Mouse (Mus musculus) hindbrain, embryonic 16.5 days (tissue): ENCODE data around the gene Pigb. TPM values are rescaled to one million over a fixed set of nuclear protein-coding genes. Genes with fewer than 3 reads are reported as not detected.
"Not testable (repeated sequence)": the region's sequence is repeated elsewhere in the genome, so short reads cannot be mapped to it uniquely, and the experiment has no call there.

Experiments used
- ATAC-seq: fragments of 200-750 bp; cut with Nextera tagmentation; 2 replicates; pipeline ENCODE4 v1.8.0; 2017; ENCODE audit warnings: moderate TSS enrichment, moderate library complexity
- H3K27ac ChIP-seq: fragments of 300-500 bp; sonication (generic); 2 replicates; pipeline ENCODE4 v1.5.1; 2014; ENCODE audit warnings: low read depth, mild to moderate bottlenecking, control low read depth, low read length, moderate library complexity
- H3K27me3 ChIP-seq: fragments of 300-500 bp; sonication (generic); replicated peaks from 2 replicates; pipeline ENCODE4 v1.6.1; 2014; ENCODE audit warnings: low read length; ENCODE audit not compliant: control insufficient read depth, insufficient read depth
- H3K36me3 ChIP-seq: fragments of 300-500 bp; sonication (generic); 2 replicates; pipeline ENCODE4 v1.6.1; 2014; ENCODE audit warnings: mild to moderate bottlenecking, low read length, moderate library complexity, mixed read lengths; ENCODE audit not compliant: control insufficient read depth, insufficient read depth
- H3K4me1 ChIP-seq: fragments of 300-500 bp; sonication (generic); 2 replicates; pipeline ENCODE4 v1.6.1; 2014; ENCODE audit warnings: low read depth, low read length; ENCODE audit not compliant: control insufficient read depth, insufficient read depth
- H3K4me2 ChIP-seq: fragments of 300-500 bp; sonication (generic); 2 replicates; pipeline ENCODE4 v1.6.1; 2014; ENCODE audit warnings: mild to moderate bottlenecking, low read length, control low read depth, moderate library complexity
- H3K4me3 ChIP-seq: fragments of 300-500 bp; sonication (generic); 2 replicates; pipeline ENCODE4 v1.5.1; 2014; ENCODE audit warnings: mild to moderate bottlenecking, low read length, control low read depth, moderate library complexity
- H3K9ac ChIP-seq: fragments of 300-500 bp; sonication (generic); 2 replicates; pipeline ENCODE4 v1.6.1; 2014; ENCODE audit warnings: low read depth, mild to moderate bottlenecking, control low read depth, low read length, moderate library complexity
- H3K9me3 ChIP-seq: fragments of 300-500 bp; sonication (generic); 2 replicates; pipeline ENCODE4 v1.6.1; 2014; ENCODE audit warnings: mild to moderate bottlenecking, low read length, moderate library complexity; ENCODE audit not compliant: control insufficient read depth
- WGBS: fragments of 180-500 bp; shearing (Covaris S2); extraction: QIAGEN DNeasy Blood & Tissue Kit; methylation state at CpG from one replicate; pipeline ENCODE4 v1.1.7; 2014; 5-methylcytosine and 5-hydroxymethylcytosine counted together
- polyA plus RNA-seq: library from polyadenylated mRNA; unstranded; fragments of >200 nt; fragmentation: Nextera tagmentation; extraction: Ambion mirVana; gene quantifications from 2 replicates; pipeline ENCODE4 v1.2.1, GENCODE M21; 2015

Pigb gene
- polyA plus RNA-seq: 14.6 and 17.3 TPM in 2 replicates

DNA sequence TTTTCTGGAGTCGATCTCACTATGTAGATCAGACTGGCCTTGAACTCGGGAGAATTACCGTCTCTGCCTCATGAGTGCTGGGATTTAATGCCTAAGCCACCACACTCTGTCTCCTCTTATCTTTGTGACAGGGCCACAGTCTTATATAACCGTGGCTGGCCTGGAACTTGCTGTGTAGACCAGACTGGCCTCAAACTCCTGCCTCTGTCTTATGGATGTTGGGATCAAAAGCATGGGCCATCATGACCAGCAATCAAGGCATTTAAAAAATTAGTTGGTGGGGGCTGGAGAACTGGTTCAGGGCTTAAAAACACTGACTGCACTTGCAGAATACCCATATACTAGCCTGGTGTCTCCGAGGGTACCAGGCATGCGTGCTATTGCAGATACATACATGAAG lies at the start of gene Pigb:
TSS of gene Pigb (minus strand) at position 299 of the 400 bp plus-strand sequence.
- 35% methylated on average over 6 of the region's 6 CpGs for WGBS
- Histone ChIP-seq H3K4me3 (peak within 1 kb of the TSS; percentile 73), H3K9ac (peak within 1 kb of the TSS; percentile 82), H3K27me3 (no peaks in the 10 kb centered on the region), H3K9me3 (no peaks in the 10 kb centered on the region), H3K36me3 (no peaks in the 10 kb centered on the region), H3K4me2 (peak within 1 kb of the TSS; percentile 91), H3K27ac (peak within 1 kb of the TSS; percentile 87), H3K4me1 (peaks cover 17% of the 10 kb centered on the region)
- ATAC-seq: no peak

GRCm38 (mm10) chr9:73089222-73089920 lies 49.2 kb upstream of the Pigb start:
- no peak for ATAC-seq
- H3K27ac ChIP-seq: no peak overlapping the region
- no peaks in the 10 kb centered on the region for H3K4me1 ChIP-seq
- H3K4me2 ChIP-seq: no peak overlapping the region
- no peaks in the 10 kb centered on the region for H3K36me3 ChIP-seq
- no peak overlapping the region for H3K9ac ChIP-seq
- no peak overlapping the region for H3K4me3 ChIP-seq
- H3K27me3 ChIP-seq: no peaks in the 10 kb centered on the region; the same call in none of the 2 replicates
- WGBS: 77% methylated on average over 16 of the region's 16 CpGs
- no peaks in the 10 kb centered on the region for H3K9me3 ChIP-seq

GRCm38 (mm10) chr9:73087581-73087980 lies 47.4 kb upstream of the Pigb start:
- Histone ChIP-seq H3K4me2 (no peak overlapping the region), H3K9ac (no peak overlapping the region), H3K27me3 (no peaks in the 10 kb centered on the region; the same call in 1 of the 2 replicates), H3K9me3 (no peaks in the 10 kb centered on the region), H3K36me3 (no peaks in the 10 kb centered on the region), H3K27ac (no peak overlapping the region), H3K4me3 (no peak overlapping the region), H3K4me1 (no peaks in the 10 kb centered on the region)
- 74% methylated on average over 5 of the region's 5 CpGs for WGBS
- no peak for ATAC-seq

- Histone ChIP-seq H3K4me1 (no peaks in the 10 kb centered on the region), H3K9me3 (no peaks in the 10 kb centered on the region), H3K4me2 (no peak overlapping the region), H3K27me3 (no peaks in the 10 kb centered on the region; the same call in 1 of the 2 replicates), H3K36me3 (no peaks in the 10 kb centered on the region), H3K27ac (no peak overlapping the region), H3K4me3 (no peak overlapping the region), H3K9ac (no peak overlapping the region)
- 52% methylated on average over 8 of the region's 8 CpGs for WGBS
- ATAC-seq: no peak
These were observed 46.9 kb upstream of the Pigb start for GRCm38 (mm10) chr9:73087121-73087520.

- ATAC-seq: no peak
- 86% methylated on average over 6 of the region's 6 CpGs for WGBS
- H3K4me2 ChIP-seq: no peak overlapping the region
- no peaks in the 10 kb centered on the region for H3K36me3 ChIP-seq
- no peak overlapping the region for H3K27ac ChIP-seq
- no peaks in the 10 kb centered on the region for H3K9me3 ChIP-seq
- H3K27me3 ChIP-seq: no peaks in the 10 kb centered on the region; the same call in 1 of the 2 replicates
- no peak overlapping the region for H3K4me3 ChIP-seq
- no peaks in the 10 kb centered on the region for H3K4me1 ChIP-seq
- H3K9ac ChIP-seq: no peak overlapping the region
These were observed 45.7 kb upstream of the Pigb start for GRCm38 (mm10) chr9:73085845-73086244.

GRCm38 (mm10) chr9:73083956-73084355 lies 43.8 kb upstream of the Pigb start:
- no peak overlapping the region for H3K4me2 ChIP-seq
- H3K9ac ChIP-seq: no peak overlapping the region
- H3K4me3 ChIP-seq: no peak overlapping the region
- no peak overlapping the region for H3K27ac ChIP-seq
- H3K36me3 ChIP-seq: no peaks in the 10 kb centered on the region
- 76% methylated on average over 6 of the region's 6 CpGs for WGBS
- no peaks in the 10 kb centered on the region for H3K27me3 ChIP-seq
- H3K9me3 ChIP-seq: no peaks in the 10 kb centered on the region
- no peaks in the 10 kb centered on the region for H3K4me1 ChIP-seq
- no peak for ATAC-seq

DNA sequence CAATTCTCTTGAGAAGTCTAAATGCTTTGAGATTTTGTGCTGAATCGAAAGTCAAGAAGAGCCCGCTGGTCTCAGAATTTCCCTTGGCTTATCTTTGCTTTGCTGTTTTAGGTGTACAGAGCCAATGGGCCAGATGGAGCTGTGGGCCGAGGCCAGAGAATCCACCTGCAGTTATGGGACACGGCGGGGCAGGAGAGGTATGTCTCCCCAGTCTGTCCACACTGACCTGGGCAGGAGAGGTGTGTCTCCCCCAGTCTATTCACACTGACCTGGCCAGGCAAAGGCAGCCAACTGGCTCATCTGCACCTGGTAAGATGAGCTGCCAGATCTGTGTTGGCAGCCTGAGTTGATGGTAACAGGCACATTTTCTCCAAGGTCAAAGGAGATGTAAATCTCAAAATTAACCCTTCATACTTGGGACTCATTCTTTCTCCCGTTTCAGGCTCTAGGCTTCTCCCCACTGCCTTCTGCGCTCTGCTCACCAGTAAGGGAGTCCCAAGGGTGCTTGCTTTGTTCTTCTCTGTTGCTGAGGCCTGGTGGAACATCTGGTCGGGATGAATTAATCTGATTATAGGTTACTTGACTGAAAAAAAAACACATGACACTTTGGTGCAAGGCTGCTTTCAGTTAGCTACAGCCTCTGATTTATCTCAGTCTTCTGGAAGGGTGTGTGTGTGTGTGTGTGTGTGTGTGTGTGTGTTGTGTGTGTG lies 42.3 kb upstream of the Pigb start:
- no peak overlapping the region for H3K4me2 ChIP-seq
- H3K9me3 ChIP-seq: no peaks in the 10 kb centered on the region
- H3K27ac ChIP-seq: no peak overlapping the region
- H3K9ac ChIP-seq: no peak overlapping the region
- no peak overlapping the region for H3K4me3 ChIP-seq
- 72% methylated on average over 8 of the region's 8 CpGs for WGBS
- H3K27me3 ChIP-seq: no peaks in the 10 kb centered on the region
- no peaks in the 10 kb centered on the region for H3K36me3 ChIP-seq
- H3K4me1 ChIP-seq: no peaks in the 10 kb centered on the region
- ATAC-seq: no peak

DNA sequence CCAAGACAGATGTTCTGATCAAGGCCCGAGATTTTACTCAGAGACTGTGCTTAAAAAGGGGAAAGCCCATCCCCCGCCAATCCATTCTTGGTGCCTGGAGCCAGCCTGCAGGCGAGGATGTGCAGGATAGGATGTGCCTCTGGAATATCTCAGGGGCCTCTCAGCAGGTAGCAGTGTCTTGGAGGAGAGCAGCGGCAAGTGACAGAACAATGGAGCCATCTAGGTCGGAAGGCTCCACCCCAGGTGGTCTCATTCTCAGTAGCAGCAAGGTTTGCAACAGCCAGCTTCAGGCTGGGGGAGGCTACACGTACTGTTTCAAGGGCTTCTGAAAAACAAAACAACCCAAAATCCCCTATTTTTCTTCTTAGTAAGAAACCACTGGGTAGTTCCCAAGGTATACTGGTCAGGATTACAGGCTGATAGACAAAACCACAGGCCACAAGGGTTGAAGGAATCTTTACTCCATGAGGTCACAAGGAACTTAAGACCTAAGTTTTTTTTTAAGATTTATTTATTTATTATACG lies 39.7 kb upstream of the Pigb start:
- 35% methylated on average over 7 of the region's 7 CpGs for WGBS

GRCm38 (mm10) chr9:73079349-73079748 lies 39.2 kb upstream of the Pigb start:
- H3K9me3 ChIP-seq: not testable (repeated sequence)
- 84% methylated on average over 12 of the region's 12 CpGs for WGBS

More for the DNA sequence above, 39.7 kb upstream of the Pigb start:
- no peak overlapping the region for H3K4me3 ChIP-seq
- H3K27ac ChIP-seq: no peak overlapping the region
- H3K36me3 ChIP-seq: no peaks in the 10 kb centered on the region
- H3K9me3 ChIP-seq: no peaks in the 10 kb centered on the region
- ATAC-seq: no peak
- no peak overlapping the region for H3K9ac ChIP-seq
- H3K4me2 ChIP-seq: no peak overlapping the region
- H3K27me3 ChIP-seq: no peaks in the 10 kb centered on the region
- H3K4me1 ChIP-seq: no peaks in the 10 kb centered on the region

More at GRCm38 (mm10) chr9:73079349-73079748, 39.2 kb upstream of the Pigb start:
- not testable (repeated sequence) for H3K36me3 ChIP-seq, H3K9ac ChIP-seq, H3K4me3 ChIP-seq, H3K27me3 ChIP-seq, H3K4me2 ChIP-seq, H3K27ac ChIP-seq, ATAC-seq, H3K4me1 ChIP-seq
